Mouse (Mus musculus) hindbrain, embryonic 14.5 days (tissue): Measurements from ENCODE around the gene Hils1. TPM values are rescaled to one million over a fixed set of nuclear protein-coding genes. Genes with fewer than 3 reads are reported as not detected.

Source experiments
- ATAC-seq: fragments of 200-750 bp; cut with Nextera tagmentation; 2 replicates; pipeline ENCODE4 v1.8.0; 2017; ENCODE audit warnings: moderate number of reproducible peaks, mild to moderate bottlenecking, moderate TSS enrichment, moderate library complexity; ENCODE audit not compliant: low FRiP score
- DNase-seq: peaks from one replicate; pipeline ENCODE4 v3.0.0-alpha.2; 2015; ENCODE audit warnings: low spot score
- H3K27ac ChIP-seq: fragments of 300-500 bp; sonication (generic); 2 replicates; pipeline ENCODE4 v1.5.1; 2014; ENCODE audit warnings: mild to moderate bottlenecking, moderate library complexity
- H3K27me3 ChIP-seq: fragments of 300-500 bp; sonication (generic); 2 replicates; pipeline ENCODE4 v1.6.1; 2014; ENCODE audit warnings: mild to moderate bottlenecking, low read length, mixed read lengths; ENCODE audit not compliant: control insufficient read depth, insufficient read depth
- H3K36me3 ChIP-seq: fragments of 300-500 bp; sonication (generic); replicated peaks from 2 replicates; pipeline ENCODE4 v1.6.1; 2014; ENCODE audit not compliant: control insufficient read depth, insufficient read depth
- H3K4me1 ChIP-seq: fragments of 300-500 bp; sonication (generic); replicated peaks from 2 replicates; pipeline ENCODE4 v1.6.1; 2014; ENCODE audit warnings: antibody characterized with exemption, low read length, mixed read lengths; ENCODE audit not compliant: control insufficient read depth, insufficient read depth
- H3K4me2 ChIP-seq: fragments of 300-500 bp; sonication (generic); replicated peaks from 2 replicates; pipeline ENCODE4 v1.6.1; 2014; ENCODE audit warnings: mild to moderate bottlenecking, moderate library complexity
- H3K4me3 ChIP-seq: fragments of 300-500 bp; sonication (generic); replicated peaks from 2 replicates; pipeline ENCODE4 v1.5.1; 2014; ENCODE audit warnings: mild to moderate bottlenecking, low read length
- H3K9ac ChIP-seq: fragments of 300-500 bp; sonication (generic); 2 replicates; pipeline ENCODE4 v1.6.1; 2014
- H3K9me3 ChIP-seq: fragments of 300-500 bp; sonication (generic); 2 replicates; pipeline ENCODE4 v1.6.1; 2016; ENCODE audit warnings: low read length; ENCODE audit not compliant: control insufficient read depth
- WGBS: fragments of 180-500 bp; shearing (Covaris S2); extraction: QIAGEN DNeasy Blood & Tissue Kit; methylation state at CpG from one replicate; pipeline ENCODE4 v1.1.7; 2014; 5-methylcytosine and 5-hydroxymethylcytosine counted together
- polyA plus RNA-seq: library from polyadenylated mRNA; unstranded; fragments of >200 nt; fragmentation: Nextera tagmentation; extraction: Ambion mirVana; gene quantifications from 2 replicates; pipeline ENCODE4 v1.2.1, GENCODE M21; 2014

Gene Hils1
- polyA plus RNA-seq, 1 experiment from 2014 or later, result not detected

- ATAC-seq (no peak), DNase-seq (no peak)
- H3K9me3 ChIP-seq, result no peaks in the 10 kb centered on the region
- no peak overlapping the region; the same call in 1 of the 2 replicates for H3K27ac ChIP-seq
- peaks cover 29% of the 10 kb centered on the region for H3K36me3 ChIP-seq
- H3K9ac ChIP-seq, result peak overlapping the region; percentile 98
- peak overlapping the region; percentile 92 for H3K4me2 ChIP-seq
- peak overlapping the region; percentile 86 for H3K4me3 ChIP-seq
- peaks cover 51% of the 10 kb centered on the region for H3K4me1 ChIP-seq
- WGBS, result 53% methylated on average over 3 of the region's 3 CpGs
- no peaks in the 10 kb centered on the region for H3K27me3 ChIP-seq
These were observed 44.7 kb downstream of the Hils1 start for GRCm38 (mm10) chr11:95012075-95012474.

GRCm38 (mm10) chr11:95012487-95012886 lies 45.1 kb downstream of the Hils1 start:
- peaks cover 33% of the 10 kb centered on the region for H3K36me3 ChIP-seq
- no peaks in the 10 kb centered on the region for H3K27me3 ChIP-seq
- 30% methylated on average over 3 of the region's 3 CpGs for WGBS
- ATAC-seq (no peak), DNase-seq (no peak)
- H3K9me3 ChIP-seq, result no peaks in the 10 kb centered on the region
- peak overlapping the region; percentile 86 for H3K4me3 ChIP-seq
- H3K27ac ChIP-seq, result no peak overlapping the region
- H3K4me1 ChIP-seq, result peaks cover 47% of the 10 kb centered on the region
- H3K9ac ChIP-seq, result peak overlapping the region; percentile 98
- H3K4me2 ChIP-seq, result peak overlapping the region; percentile 92

- Histone ChIP-seq H3K4me3 (no peak overlapping the region), H3K27ac (no peak overlapping the region), H3K36me3 (peaks cover 54% of the 10 kb centered on the region), H3K9me3 (no peaks in the 10 kb centered on the region), H3K27me3 (no peaks in the 10 kb centered on the region), H3K9ac (no peak overlapping the region), H3K4me1 (peaks cover 28% of the 10 kb centered on the region), H3K4me2 (no peak overlapping the region)
- WGBS, result 74% methylated on average over 3 of the region's 3 CpGs
- DNase-seq (no peak), ATAC-seq (no peak)
These were observed 48.1 kb downstream of the Hils1 start for GRCm38 (mm10) chr11:95015484-95015883.

Other genes with a start within 250 kb of the Hils1 start
- gene Cdc34b, start 225.8 kb upstream of the Hils1 start, polyA plus RNA-seq, result not detected in 2 replicates
- not detected in 2 replicates for gene Tmem92, start 184.9 kb upstream of the Hils1 start, polyA plus RNA-seq
- gene Col1a1, start 31.4 kb upstream of the Hils1 start, polyA plus RNA-seq, result 125 and 157 TPM in 2 replicates
- 0.17 TPM in 1 of 2 replicates, not detected in the other for gene Sgca, start 8.7 kb downstream of the Hils1 start, polyA plus RNA-seq
- 27.1 and 27.5 TPM in 2 replicates for gene Ppp1r9b, start 23.4 kb downstream of the Hils1 start, polyA plus RNA-seq
- gene Samd14, start 42.3 kb downstream of the Hils1 start, polyA plus RNA-seq, result 130 and 135 TPM in 2 replicates
- gene Pdk2, start 73.8 kb downstream of the Hils1 start, polyA plus RNA-seq, result 22.7 and 25.2 TPM in 2 replicates
- gene Itga3, start 109.2 kb downstream of the Hils1 start, polyA plus RNA-seq, result 15.6 and 16.9 TPM in 2 replicates
- 0.07 and 0.27 TPM in 2 replicates for gene Dlx3, start 152.5 kb downstream of the Hils1 start, polyA plus RNA-seq
- not detected in 2 replicates for gene Dlx4, start 178.7 kb downstream of the Hils1 start, polyA plus RNA-seq